Mouse (Mus musculus): ENCODE measurements at regions not wholly inside any gene's neighbourhood (a gene's known extent, or its start where the extent isn't known, plus 50 kb on each side); places are given as distances from the start of the nearest gene placed in this dataset.

DNA sequence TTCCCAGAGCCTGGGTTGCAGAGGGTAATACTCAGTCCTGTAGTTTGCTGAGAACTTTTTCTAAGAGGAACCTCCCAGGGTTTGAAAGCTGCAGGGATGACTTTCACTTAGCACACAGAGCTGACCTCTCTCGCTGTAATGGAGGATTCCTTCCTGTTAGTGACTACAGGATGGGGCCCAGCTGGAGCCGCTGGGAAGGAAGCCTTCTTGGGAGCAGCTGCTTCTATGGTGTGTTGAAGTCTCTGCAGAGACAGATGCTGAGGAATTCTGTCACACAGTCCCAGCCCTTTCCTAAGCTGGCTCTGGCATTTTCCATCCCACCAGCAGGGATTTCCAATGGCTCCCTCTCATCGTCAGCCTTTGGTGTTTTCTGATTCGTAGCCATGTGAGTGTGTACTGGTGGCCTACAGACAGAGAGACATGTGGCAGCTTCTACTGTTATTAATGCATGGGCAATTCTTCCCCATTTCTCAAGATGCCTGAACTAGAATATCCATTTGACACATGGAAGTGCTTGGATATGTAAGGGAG, 90.9 kb downstream of the Gm26897 start:
- no peak for ATAC-seq (replicated peaks; ENCODE audit: low FRiP score, poor library complexity, severe bottlenecking)

GRCm38 (mm10) chr5:111829891-111830290, 96.2 kb downstream of the Gm26897 start:
- ATAC-seq (replicated peaks; ENCODE audit: low FRiP score, poor library complexity, severe bottlenecking): no peak

DNA sequence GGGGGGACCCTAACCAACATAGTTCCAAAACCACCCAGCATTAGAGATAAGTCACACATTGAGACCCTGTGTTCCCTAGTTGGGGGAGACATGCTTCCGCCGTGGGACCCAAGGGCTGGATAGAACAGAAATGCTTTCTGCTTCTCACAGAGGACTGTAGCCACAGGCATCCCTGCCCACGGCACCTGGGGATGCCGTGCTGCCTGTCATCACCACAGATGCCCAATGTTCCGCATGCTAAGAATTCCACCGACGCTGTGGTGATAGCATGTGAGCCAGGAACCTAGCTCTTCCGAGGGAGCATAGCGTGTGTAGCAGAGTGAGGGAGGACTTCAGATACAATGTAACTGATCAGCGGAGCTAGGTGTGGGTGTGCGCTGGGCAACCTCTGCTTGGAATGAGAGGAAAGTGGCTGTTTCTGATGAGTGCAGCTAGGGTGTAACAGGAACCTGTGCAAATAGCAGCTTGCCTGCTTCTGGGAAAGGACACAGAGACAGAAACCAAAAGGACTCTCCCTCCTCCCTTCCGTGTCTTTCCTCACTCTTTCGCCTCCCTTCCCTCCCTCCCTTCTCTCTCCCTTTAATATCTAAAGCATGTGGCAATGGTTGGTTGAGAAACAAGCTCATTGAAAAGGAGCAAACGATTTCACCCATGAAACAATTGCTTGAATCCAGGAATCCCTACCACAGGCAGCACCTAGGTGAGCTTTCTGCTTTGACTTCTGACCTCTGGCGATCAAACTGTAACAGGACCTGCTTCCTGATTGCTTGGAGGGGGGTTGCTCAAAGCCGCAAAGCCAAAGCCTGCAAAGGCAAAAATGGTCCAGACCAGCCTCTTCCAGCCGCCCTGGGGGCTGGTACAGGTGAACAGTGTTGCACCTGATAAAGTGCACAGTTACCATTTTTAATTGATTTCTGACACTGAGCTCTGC, 102.3 kb downstream of the Gm26897 start:
- no peak for ATAC-seq (replicated peaks; ENCODE audit: low FRiP score, poor library complexity, severe bottlenecking)

GRCm38 (mm10) chr5:111836668-111837234, 103.0 kb downstream of the Gm26897 start:
- ATAC-seq (replicated peaks; ENCODE audit: low FRiP score, poor library complexity, severe bottlenecking): no peak

GRCm38 (mm10) chr5:111842461-111842860, 108.7 kb downstream of the Gm26897 start:
- ATAC-seq (replicated peaks; ENCODE audit: low FRiP score, poor library complexity, severe bottlenecking): no peak

DNA sequence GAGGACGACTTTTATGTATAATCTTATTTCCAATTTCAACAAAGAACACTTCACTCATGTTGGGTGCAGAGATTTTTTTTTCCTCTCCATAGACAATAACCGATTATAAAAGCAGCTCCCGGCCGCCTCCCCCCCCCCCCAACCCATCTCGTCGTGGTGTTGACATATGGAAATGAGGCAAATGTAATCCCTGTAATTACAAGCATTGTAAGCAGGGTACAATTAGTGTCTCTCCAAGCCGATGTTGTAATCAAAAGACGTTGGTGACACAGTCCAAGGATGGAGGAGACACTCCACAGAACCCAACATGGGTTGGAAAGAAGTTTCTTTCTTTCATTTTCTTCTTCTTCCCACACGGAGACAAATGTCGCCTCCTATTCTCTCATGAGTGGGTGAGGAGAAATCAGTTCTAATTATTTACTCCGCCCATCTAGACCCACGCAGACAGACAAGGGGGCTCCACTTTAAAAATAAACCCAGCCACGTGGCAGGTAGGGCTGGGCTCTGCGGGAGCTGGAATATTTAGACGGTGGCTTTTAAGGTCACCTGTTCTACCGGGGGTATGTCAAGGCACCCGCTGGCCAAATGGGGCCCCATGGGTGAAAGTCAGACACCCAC, 110.0 kb downstream of the Gm26897 start:
- no peak for ATAC-seq (replicated peaks; ENCODE audit: low FRiP score, poor library complexity, severe bottlenecking)

- no peak for ATAC-seq (replicated peaks; ENCODE audit: low FRiP score, poor library complexity, severe bottlenecking)
Observed at GRCm38 (mm10) chr5:111844528-111844927, 110.8 kb downstream of the Gm26897 start.

DNA sequence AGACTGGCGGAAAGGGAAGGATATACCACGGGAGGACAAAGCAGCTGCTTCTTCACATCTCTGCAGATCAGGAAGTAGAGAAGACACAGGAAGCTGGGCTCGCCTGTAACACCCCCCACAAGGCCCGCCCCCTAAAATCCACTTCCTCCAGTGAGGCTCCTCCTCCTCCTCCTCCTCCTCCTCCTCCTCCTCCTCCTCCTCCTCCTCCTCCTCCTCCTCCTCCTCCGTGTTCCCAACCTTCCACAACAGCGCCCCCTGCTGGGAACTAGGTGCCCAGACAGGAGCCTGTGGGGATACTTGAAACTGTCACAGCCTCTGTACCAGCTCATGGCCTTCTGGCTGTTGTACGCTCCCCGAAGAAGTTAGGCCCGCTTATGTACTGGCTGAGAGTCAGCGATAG, 115.2 kb downstream of the Gm26897 start:
- no peak for ATAC-seq (replicated peaks; ENCODE audit: low FRiP score, poor library complexity, severe bottlenecking)

DNA sequence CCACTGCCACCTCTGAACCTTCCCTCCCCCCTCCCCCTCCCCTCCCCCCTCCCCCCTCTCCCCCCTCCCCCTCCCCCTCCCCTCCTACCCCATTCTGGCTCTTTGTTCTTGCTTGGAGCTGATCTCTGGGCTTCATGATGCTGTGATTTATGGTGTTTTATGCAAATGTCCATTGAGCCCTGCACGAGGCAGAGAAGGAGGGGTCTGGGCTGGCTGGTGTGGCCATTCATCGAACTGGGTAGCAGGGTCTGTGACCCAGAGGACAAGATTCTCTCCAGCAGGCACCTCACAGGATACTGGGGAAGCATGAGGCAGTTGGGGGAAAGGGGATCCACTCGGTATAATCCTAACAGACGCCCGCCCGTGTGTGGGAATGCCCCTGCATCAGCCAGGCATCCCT, 119.0 kb downstream of the Gm26897 start:
- ATAC-seq (replicated peaks; ENCODE audit: low FRiP score, poor library complexity, severe bottlenecking): no peak

DNA sequence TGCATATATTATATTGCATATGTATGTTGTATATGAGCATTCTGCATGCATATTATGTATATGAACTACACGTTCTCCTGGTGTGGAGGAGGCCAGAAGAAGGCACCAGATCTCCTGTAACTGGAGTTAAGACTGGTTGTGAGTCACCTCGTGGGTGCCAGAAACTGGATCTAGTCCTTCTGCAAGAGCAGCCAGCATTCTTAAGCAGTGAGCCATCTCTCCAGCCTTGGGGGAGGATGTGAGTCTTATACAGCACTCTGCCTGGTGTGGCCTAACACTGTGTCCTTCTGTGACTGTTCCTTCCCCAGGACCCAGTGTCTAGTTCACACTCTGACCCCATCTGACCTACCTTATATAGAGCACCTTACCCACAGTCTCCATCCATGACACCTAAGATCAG, 121.6 kb downstream of the Gm26897 start:
- ATAC-seq (replicated peaks; ENCODE audit: low FRiP score, poor library complexity, severe bottlenecking): no peak

GRCm38 (mm10) chr5:111857200-111857599, 123.5 kb downstream of the Gm26897 start:
- ATAC-seq (replicated peaks; ENCODE audit: low FRiP score, poor library complexity, severe bottlenecking): no peak

DNA sequence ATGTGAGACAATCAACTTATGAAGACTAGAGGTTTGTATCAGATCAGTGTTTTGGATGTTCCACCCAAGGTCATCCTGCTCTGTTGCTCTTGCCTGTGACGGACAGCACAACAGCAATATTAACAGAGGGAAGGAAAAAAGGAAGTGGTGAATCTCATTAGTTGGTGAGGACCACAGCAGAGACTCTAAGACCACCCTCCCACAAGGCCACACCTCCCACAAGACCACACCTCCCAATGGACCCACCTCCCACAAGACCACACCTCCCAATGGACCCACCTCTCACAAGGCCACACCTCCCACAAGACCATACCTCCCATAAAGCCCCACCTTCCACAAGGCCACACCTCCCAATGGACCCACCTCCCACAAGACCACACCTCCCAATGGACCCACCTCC, 126.7 kb downstream of the Gm26897 start:
- no peak for ATAC-seq (replicated peaks; ENCODE audit: low FRiP score, poor library complexity, severe bottlenecking)

DNA sequence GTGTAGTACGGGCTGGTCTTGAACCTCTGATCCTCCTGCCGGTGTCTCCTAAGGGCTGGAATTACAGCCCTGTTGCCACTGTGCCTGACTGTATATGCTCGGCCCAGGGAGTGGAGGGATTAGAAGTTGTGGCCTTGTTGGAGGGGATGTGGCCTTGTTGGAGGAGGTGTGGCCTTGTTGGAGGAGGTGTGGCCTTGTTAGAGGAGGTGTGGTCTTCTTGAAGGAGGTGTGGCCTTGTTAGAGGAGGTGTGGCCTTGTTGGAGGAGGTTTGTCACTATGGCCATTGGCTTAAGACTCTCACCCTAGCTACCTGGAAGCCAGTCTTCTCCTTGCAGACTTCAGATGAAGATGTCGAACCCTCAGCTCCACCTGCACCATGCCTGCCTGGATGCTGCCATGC, 128.6 kb downstream of the Gm26897 start:
- no peak for ATAC-seq (replicated peaks; ENCODE audit: low FRiP score, poor library complexity, severe bottlenecking)

DNA sequence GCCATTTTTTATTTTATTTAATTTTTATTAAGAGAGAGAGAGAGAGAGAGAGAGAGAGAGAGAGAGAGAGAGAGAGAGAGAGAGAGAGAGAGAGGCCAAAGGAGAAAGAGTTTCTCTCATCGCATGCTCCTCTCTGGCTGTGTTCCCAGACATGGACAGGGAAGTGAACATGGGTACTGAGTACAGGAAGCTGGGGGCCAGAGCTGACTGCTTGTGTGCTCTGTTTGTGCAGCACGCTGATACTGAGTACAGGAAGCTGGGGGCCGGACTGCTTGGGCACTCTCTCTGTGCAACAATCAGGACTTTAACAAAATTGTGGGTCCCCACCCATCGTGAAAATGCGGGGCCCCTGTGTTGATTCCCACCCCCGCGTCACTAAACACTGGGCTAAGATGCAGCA, 130.2 kb downstream of the Gm26897 start:
- ATAC-seq (replicated peaks; ENCODE audit: low FRiP score, poor library complexity, severe bottlenecking): no peak

DNA sequence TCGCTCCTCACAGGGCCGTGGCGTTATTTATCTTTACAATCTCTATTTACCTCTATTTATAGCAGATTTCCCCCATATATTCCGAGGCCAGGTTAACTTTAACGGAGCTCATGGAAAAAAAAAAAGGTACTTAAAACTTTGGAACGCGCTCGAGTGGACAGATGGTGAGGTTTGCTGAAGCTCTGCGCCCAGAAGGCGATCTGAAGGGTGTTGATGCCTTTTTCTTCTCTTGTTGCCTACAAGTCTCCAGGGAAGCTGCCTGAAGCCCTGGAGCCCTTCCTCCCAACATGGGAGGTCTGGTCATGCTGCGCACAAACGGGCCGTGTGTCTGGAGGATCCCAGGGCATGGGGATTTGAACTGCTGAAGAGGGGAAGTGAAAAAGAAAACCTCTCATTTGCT, 130.9 kb downstream of the Gm26897 start:
- ATAC-seq (replicated peaks; ENCODE audit: low FRiP score, poor library complexity, severe bottlenecking): no peak

GRCm38 (mm10) chr5:111869011-111869410, 135.3 kb downstream of the Gm26897 start:
- ATAC-seq (replicated peaks; ENCODE audit: low FRiP score, poor library complexity, severe bottlenecking): no peak

DNA sequence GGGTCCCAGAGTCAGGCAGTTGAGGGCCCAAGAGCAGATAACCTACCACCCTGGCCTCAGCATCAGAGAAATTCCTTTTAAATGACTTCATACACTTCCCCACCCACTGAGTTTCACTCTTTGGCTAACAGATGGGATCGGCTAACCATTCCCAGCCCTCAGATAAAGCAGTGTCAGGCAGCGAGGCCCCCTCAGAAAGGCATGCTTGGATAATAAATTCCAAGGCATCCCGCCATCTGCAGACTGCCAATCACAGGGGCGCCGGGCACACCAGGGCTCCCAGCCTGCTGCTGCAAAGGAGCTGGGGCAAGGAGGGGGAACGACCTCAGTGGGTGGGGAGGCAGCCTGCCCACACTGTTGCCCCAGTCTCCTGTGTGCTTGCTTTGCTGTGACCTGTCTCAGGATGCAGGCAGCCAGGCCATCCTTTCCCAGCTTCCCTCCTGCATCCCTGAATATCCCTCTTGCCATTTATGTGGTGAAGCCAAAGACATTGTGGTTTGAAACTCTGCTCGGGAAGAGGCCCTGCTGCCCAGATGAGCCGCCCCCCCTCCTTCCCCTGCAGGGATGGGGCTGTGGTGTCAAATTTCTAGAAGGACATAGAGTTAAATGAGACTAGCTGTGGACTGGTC, 143.6 kb downstream of the Gm26897 start:
- ATAC-seq (replicated peaks; ENCODE audit: low FRiP score, poor library complexity, severe bottlenecking): no peak

DNA sequence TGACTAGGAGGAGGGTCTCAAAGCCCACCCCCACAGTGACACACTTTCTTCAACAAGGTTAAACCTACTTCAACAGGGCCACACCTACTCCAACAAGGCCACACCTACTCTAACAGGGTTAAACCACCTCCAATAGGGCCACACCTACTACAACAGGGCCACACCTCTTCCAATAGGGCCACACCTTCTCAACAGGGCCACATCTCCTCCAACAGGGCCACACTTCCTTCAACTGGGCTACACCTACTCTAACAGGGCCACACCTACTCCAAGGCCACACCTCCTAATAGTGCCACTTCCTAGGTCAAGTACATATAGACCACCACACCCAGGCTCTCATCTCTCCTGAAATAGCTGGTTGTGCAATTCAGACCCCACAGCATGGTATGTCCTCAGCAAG, 145.3 kb downstream of the Gm26897 start:
- no peak for ATAC-seq (replicated peaks; ENCODE audit: low FRiP score, poor library complexity, severe bottlenecking)

- no peak for ATAC-seq (replicated peaks; ENCODE audit: low FRiP score, poor library complexity, severe bottlenecking)
Observed at GRCm38 (mm10) chr5:111880268-111880667, 146.5 kb downstream of the Gm26897 start.

GRCm38 (mm10) chr5:111881517-111881916, 147.8 kb downstream of the Gm26897 start:
- ATAC-seq (replicated peaks; ENCODE audit: low FRiP score, poor library complexity, severe bottlenecking): no peak

All from erythroblast, adult 5-6 weeks (primary cell).